Mouse (Mus musculus): ENCODE results near the gene Setd1b.
"Not testable (repeated sequence)": the region's sequence is repeated elsewhere in the genome, so short reads cannot be mapped to it uniquely, and the experiment has no call there.

Gene Setd1b

DNA sequence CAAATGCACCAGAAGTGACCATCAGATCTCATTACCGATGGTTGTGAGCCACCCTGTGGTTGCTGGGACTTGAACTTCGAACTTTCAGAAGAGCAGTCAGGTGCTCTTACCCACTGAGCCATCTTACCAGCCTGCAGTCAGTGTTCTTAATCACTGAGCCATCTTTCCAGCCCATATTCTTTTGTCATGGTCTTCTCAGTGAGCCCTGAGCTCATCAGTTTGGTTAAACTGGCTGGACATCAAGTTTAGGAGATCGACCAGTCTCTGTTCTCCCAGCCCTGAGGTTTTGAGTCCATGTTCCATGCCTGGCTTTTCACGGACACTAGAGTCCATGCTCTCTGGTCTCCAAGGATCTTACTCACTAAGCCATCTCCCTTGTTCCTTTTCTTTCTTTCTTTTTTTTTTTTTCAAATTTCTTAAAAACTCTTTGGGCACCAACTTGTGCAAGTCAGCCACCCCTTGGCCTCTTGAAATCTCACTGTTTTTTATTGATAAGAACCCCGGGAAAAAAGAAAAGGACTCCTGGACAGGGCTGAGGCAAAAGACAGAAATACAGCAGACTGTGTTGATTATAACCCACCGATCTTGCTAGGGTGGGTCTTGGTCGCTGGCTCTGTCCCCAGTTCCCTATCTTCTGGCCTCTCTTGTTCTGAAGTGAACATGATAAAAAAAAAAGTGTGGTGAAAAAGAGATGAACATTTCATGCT is 59.0 kb downstream of the Setd1b start:
- not testable (repeated sequence) for DNase-seq (ENCODE audit: low read depth in 1 of 2, low spot score in 2 of 2)

DNA sequence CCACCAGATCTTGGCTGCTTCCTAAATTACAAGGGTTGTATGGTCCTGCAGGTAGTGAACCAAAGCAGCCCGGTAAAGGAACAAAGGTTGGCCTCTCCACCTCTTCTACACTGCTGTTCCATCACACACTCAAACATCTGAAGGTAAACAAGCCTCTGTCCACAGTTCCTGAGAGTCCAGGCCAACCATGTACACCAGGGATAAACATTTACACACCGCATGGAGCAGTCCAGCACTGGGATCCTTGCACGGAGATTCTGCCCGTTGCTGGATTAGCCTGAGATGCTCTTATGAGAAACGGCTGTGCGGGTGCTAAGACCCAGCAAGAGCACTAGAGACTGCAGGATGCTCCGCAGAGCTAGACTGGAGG is 59.5 kb downstream of the Setd1b start:
- no peak for DNase-seq (ENCODE audit: low read depth in 1 of 2, low spot score in 2 of 2)

DNA sequence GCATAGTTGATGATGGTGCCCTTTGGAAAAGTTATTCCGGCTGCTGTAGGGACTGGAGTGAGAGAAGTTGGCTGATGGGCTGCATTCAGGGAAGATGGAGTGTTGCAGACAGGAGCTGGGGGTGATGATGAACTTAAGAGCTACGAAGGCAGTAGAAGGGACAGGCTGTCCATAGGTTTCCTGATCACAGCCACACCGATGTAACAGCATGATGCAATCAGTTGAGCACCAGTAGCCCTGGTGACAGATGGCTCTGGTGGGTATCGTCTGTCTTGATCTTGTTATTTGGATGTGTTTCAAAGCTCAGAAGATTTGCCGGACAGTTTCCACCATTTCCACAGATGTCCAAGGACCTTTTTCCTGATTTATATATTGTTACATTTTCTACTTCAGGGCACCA is 60.0 kb downstream of the Setd1b start:
- no peak for DNase-seq (ENCODE audit: low read depth in 1 of 2, low spot score in 2 of 2)

DNA sequence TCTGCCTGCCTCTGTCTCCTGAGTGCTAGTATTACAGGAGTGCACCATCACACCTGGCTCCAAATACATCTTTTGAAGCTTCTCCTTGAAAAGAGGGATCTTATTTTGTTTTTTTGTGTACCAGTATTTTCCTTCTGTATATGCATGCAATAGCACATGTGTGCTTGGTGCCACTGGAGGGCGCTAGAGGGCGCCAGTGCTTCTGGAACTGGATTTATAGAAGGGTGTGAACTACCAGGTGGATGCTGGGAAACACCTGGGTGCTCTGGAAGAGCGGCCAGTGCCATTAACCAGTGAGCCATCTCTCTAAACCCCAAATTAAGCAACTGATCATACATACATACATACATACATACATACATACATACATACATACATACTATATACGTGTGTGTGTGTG is 60.8 kb downstream of the Setd1b start:
- DNase-seq (ENCODE audit: low read depth in 1 of 2, low spot score in 2 of 2): not testable (repeated sequence)

DNA sequence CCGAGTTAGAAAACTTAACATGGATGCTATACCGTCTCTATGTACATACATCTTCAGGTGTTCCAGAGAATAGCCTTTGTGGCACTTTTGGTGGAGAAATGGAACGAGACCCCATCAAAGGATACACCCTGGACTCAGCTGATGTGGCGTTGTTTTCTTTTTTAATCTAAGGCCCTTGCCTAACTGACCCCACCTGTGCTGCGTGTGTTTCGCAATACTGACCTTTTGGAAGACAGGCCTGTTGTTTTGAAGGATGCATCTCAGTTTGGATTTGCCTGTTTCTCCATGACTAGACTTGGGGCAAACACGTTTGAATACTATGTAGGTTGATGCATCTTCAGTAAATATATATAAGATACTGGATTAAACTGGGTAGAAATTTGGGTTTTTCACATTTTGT is 61.6 kb downstream of the Setd1b start:
- DNase-seq (ENCODE audit: low read depth in 1 of 2, low spot score in 2 of 2): not testable (repeated sequence)

All from monocyte, adult 2 months (primary cell).